Mouse (Mus musculus) neural tube, embryonic 13.5 days (tissue): Measurements from ENCODE around the gene Gm13212. TPM values are rescaled to one million over a fixed set of nuclear protein-coding genes. Genes with fewer than 3 reads are reported as not detected.
"Not testable (repeated sequence)": the region's sequence is repeated elsewhere in the genome, so short reads cannot be mapped to it uniquely, and the experiment has no call there.

Experiments
- ATAC-seq: fragments of 200-750 bp; cut with Nextera tagmentation; 2 replicates; pipeline ENCODE4 v1.8.0; 2017; ENCODE audit warnings: low read depth, mild to moderate bottlenecking, moderate TSS enrichment, moderate library complexity
- H3K27ac ChIP-seq: fragments of 300-500 bp; sonication (generic); replicated peaks from 2 replicates; pipeline ENCODE4 v1.5.1; 2015; ENCODE audit warnings: moderate library complexity, mild to moderate bottlenecking, inconsistent platforms
- H3K27me3 ChIP-seq: fragments of 300-500 bp; sonication (generic); 2 replicates; pipeline ENCODE4 v1.6.1; 2015; ENCODE audit warnings: mild to moderate bottlenecking, inconsistent platforms
- H3K36me3 ChIP-seq: fragments of 300-500 bp; sonication (generic); 2 replicates; pipeline ENCODE4 v1.6.1; 2015; ENCODE audit warnings: mild to moderate bottlenecking, inconsistent platforms
- H3K4me1 ChIP-seq: fragments of 300-500 bp; sonication (generic); replicated peaks from 2 replicates; pipeline ENCODE4 v1.6.1; 2015; ENCODE audit warnings: inconsistent platforms
- H3K4me2 ChIP-seq: fragments of 300-500 bp; sonication (generic); 2 replicates; pipeline ENCODE4 v1.6.1; 2015; ENCODE audit warnings: inconsistent platforms, mild to moderate bottlenecking, moderate library complexity
- H3K4me3 ChIP-seq: fragments of 300-500 bp; sonication (generic); 2 replicates; pipeline ENCODE4 v1.5.1; 2015; ENCODE audit warnings: mild to moderate bottlenecking, inconsistent platforms
- H3K9ac ChIP-seq: fragments of 300-500 bp; sonication (generic); 2 replicates; pipeline ENCODE4 v1.6.1; 2015; ENCODE audit warnings: moderate library complexity, mild to moderate bottlenecking, inconsistent platforms
- H3K9me3 ChIP-seq: fragments of 300-500 bp; sonication (generic); 2 replicates; pipeline ENCODE4 v1.6.1; 2016; ENCODE audit warnings: inconsistent platforms
- WGBS: fragments of 180-500 bp; shearing (Covaris S2); methylation state at CpG from one replicate; pipeline ENCODE4 v1.1.7; 2015; 5-methylcytosine and 5-hydroxymethylcytosine counted together
- polyA plus RNA-seq: library from polyadenylated mRNA; unstranded; fragments of >200 nt; fragmentation: Nextera tagmentation; extraction: Ambion mirVana; gene quantifications from 2 replicates; pipeline ENCODE4 v1.2.1, GENCODE M21; 2015

Gene Gm13212
- 0.21 and 0.75 TPM in 2 replicates for polyA plus RNA-seq

DNA sequence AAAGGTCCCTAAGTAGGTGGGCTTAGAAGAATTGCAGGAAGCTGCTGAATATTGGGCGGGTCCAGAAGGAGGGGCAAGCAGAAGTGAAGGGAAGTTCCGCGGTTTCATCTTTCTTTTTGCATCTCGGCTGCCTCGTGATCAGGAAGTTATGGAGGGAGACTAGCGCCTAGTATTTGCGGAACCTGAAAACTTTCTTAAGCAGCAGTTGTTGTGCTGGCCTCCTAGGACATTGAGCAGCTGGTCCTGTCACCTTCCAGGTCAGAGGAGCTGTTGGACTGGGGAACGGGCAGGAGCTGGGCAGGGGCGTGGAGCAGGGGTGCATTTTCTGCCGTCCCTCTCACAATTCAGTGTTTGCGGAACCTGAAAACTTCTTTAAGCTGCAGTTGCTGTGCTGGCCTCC is at the start of gene Gm13212:
TSS of gene Gm13212 (plus strand) at position 89 of the 400 bp plus-strand sequence.
- H3K27me3 ChIP-seq, H3K27ac ChIP-seq, H3K4me1 ChIP-seq, H3K9ac ChIP-seq, ATAC-seq, H3K36me3 ChIP-seq, H3K9me3 ChIP-seq, H3K4me2 ChIP-seq: not testable (repeated sequence)
- peak within 1 kb of the TSS; percentile 13; the same call in 1 of the 2 replicates for H3K4me3 ChIP-seq
- 18% methylated on average over 11 of the region's 11 CpGs for WGBS

DNA sequence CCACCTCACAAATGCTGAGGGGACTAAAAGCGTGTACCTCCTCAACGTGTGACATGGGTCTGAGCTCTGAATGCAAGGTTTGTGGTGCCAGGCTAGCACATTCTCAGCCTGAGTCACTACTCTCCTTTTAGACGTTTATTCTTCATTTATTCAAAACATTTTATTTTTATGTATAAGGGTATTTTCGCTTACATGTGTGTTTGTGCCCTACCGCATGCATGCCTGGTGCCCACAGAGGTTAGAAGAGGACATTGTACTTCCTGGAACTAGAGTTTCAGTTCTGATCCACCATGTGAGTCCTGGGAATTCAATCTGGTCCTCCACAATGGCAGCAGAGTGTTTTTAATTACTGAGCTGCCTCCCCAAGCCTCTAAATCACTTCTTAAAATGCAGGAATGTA is 41.1 kb upstream of the Gm13212 start:
- not testable (repeated sequence) for ATAC-seq, H3K4me2 ChIP-seq, H3K4me1 ChIP-seq, H3K36me3 ChIP-seq, H3K4me3 ChIP-seq, H3K27me3 ChIP-seq, H3K27ac ChIP-seq, H3K9ac ChIP-seq
- peaks cover 44% of the 10 kb centered on the region for H3K9me3 ChIP-seq
- 79% methylated on average over 5 of the region's 5 CpGs for WGBS

DNA sequence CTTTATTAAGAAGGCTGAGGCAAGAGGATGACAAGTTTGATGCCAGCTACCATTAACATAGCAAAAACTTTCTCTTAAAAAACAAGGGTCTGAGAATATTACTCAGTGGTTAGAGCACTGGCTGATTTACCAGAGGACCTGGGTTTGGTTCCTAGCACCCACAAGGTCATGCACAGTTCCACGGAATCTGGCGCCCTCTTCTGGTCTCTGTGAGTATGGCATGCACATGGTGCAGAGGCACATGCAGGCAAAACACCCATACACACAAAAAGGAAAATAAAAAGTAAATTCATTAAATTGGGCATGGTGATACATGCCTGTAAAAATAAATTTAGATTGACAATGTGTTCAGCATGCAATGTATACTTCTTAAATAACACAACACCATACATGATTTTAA is 39.9 kb upstream of the Gm13212 start:
- WGBS, result 29% methylated on average over 2 of the region's 2 CpGs
- not testable (repeated sequence) for H3K9ac ChIP-seq, H3K27me3 ChIP-seq, H3K4me3 ChIP-seq, ATAC-seq, H3K4me1 ChIP-seq, H3K36me3 ChIP-seq, H3K4me2 ChIP-seq, H3K27ac ChIP-seq
- H3K9me3 ChIP-seq, result peaks cover 54% of the 10 kb centered on the region

DNA sequence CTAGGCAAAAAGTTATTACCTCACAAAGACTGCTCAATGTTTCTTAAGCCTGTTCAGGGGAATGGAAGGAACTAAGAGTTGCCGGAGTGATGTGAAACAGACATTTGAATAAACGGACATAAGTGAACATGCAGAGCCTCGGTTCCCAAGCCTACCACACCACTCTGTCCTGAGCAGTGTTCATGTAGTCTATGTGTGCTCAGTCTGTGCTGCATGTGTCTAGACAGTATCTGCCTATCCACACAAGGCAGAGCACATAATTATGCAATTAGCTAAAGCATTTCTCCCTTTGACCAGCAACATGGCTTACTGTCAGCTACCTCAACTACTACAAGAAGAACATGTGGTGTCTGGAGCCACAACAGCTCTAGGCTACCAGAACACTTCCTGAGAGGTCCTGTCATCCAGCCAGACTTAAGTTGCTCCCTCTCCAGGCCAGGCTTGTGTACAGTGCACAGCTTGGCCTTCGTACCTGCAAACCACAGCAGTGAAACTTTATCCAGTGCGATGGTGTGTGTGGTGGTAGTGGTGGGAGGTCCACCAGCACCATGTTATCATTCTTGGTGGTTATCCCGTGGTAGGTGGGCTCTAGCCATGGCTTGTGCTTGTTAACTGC is 39.1 kb upstream of the Gm13212 start:
- not testable (repeated sequence) for H3K4me2 ChIP-seq, H3K36me3 ChIP-seq, ATAC-seq, H3K9ac ChIP-seq, H3K27me3 ChIP-seq, H3K4me3 ChIP-seq, H3K4me1 ChIP-seq, H3K27ac ChIP-seq
- H3K9me3 ChIP-seq, result peaks cover 47% of the 10 kb centered on the region
- 80% methylated on average over 6 of the region's 6 CpGs for WGBS

DNA sequence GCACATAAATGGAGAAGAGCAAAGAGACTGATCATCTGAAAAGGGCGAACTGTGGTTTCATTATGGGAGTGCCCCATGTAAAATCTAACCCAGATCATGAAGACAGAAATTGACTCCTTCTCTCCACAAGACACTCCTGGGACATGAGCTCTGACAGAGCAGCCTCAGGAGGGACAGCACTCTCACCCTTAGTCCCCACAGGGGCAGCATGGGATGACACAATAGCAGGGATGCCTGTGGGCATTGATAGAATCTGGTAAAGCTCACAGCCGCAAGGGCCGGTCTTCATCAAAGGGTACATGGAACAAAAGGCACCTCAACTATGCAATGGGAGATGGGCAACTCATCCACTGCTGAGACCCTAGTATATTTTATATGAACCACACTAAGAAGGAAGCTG is 38.5 kb upstream of the Gm13212 start:
- not testable (repeated sequence) for H3K36me3 ChIP-seq, H3K4me1 ChIP-seq, H3K4me3 ChIP-seq, H3K27me3 ChIP-seq, ATAC-seq, H3K27ac ChIP-seq, H3K9ac ChIP-seq, H3K4me2 ChIP-seq
- 91% methylated on average over 3 of the region's 3 CpGs for WGBS
- H3K9me3 ChIP-seq, result peaks cover 41% of the 10 kb centered on the region

DNA sequence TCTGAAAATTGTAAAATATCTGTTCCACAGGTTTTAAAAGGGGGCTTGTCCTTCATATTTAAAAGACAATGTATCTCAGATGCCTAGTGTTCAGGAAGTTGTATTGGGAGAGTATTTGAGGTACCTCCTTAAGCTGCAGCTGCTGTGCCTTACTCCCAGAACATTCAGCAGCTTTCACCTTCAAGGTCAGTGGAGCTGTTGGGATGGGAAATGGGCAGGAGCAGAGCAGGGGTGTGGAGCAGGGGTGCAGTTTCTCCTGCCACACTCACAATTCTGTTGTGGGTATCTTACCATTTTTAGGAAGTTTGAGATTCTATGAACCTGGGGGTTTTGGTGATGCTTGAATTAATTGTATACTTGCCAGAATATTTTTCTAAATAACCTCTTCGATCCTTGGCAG is 28.3 kb upstream of the Gm13212 start:
- 70% methylated on average over 1 of the region's 1 CpGs for WGBS
- H3K36me3 ChIP-seq, result no peaks in the 10 kb centered on the region
- no peaks in the 10 kb centered on the region for H3K4me1 ChIP-seq
- no peak overlapping the region for H3K4me3 ChIP-seq
- H3K27me3 ChIP-seq, result no peaks in the 10 kb centered on the region
- no peak overlapping the region for H3K4me2 ChIP-seq
- H3K27ac ChIP-seq, result no peak overlapping the region
- no peak overlapping the region for H3K9ac ChIP-seq
- ATAC-seq, result no peak
- H3K9me3 ChIP-seq, result peaks cover 33% of the 10 kb centered on the region

DNA sequence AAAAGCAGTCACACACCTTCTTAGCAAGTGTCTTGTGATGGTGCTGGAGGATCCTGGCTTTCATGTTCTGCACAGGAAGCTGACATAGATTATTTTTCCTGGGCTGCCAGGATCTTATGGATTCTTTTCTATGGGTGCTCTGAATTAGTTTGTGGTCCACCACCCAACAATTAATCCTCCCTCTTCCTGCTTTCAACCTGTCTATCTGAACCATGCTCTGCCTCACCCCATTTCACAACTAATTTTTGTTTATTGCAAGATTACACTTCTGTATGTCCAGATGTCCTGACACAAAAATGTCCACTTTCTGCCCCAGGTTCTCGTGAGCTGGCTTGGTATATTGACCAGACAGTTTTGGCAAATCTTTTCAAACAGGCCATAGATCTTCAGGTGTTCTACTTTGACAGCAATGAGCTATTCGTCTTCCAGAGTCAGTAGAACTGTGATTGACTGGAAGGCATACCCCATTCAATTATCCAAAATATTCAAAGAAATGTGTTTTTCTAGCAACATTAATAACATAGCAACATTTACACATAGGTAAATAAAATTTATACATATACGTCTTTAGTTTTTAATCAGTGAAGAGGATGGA is 25.4 kb upstream of the Gm13212 start:
- 39% methylated on average over 3 of the region's 3 CpGs for WGBS
- no peak for ATAC-seq
- H3K9me3 ChIP-seq, result peaks cover 39% of the 10 kb centered on the region
- no peak overlapping the region for H3K4me2 ChIP-seq
- H3K9ac ChIP-seq, result no peak overlapping the region
- no peaks in the 10 kb centered on the region for H3K27me3 ChIP-seq
- no peaks in the 10 kb centered on the region for H3K4me1 ChIP-seq
- no peaks in the 10 kb centered on the region for H3K36me3 ChIP-seq
- no peak overlapping the region for H3K27ac ChIP-seq
- no peak overlapping the region for H3K4me3 ChIP-seq

DNA sequence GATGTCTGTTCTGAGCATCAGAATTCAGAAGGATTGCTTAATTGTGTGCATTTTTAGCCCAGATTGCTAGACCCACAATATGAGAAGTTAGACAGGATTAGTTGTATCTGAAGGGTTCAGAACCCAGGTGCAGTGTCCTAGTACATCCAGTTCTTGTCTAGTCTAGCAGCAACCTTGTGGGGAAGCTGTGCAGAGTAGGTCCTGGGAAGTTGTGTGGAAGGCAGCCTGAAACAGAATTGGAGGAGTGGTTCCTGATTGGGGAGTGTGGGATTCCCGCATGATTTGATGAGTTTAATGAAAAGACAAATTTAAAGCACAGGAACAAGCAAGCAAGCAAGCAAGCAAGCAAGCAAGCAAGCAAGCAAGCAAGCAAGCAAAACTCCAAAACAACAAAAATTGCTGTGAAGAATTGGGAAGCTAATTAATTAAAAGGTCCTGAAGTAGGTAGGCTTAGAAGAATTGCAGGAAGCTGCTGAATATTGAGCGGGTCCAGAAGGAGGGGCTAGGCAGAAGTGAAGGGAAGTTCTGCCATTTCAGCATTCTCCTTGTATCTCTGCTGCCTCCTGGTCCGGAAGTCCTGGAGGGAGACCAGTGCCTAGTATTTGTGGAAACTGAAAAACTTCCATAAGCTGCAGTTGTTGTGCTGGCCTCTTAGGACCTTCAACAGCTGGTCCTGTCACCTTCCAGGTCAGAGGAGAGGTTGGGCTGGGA is 20.7 kb upstream of the Gm13212 start:
- no peak overlapping the region for H3K4me2 ChIP-seq
- 69% methylated on average over 3 of the region's 3 CpGs for WGBS
- no peaks in the 10 kb centered on the region for H3K27me3 ChIP-seq
- peaks cover 47% of the 10 kb centered on the region for H3K9me3 ChIP-seq
- H3K27ac ChIP-seq, result no peak overlapping the region
- H3K4me1 ChIP-seq, result no peaks in the 10 kb centered on the region
- ATAC-seq, result no peak
- H3K9ac ChIP-seq, result no peak overlapping the region
- H3K36me3 ChIP-seq, result no peaks in the 10 kb centered on the region
- no peak overlapping the region for H3K4me3 ChIP-seq

DNA sequence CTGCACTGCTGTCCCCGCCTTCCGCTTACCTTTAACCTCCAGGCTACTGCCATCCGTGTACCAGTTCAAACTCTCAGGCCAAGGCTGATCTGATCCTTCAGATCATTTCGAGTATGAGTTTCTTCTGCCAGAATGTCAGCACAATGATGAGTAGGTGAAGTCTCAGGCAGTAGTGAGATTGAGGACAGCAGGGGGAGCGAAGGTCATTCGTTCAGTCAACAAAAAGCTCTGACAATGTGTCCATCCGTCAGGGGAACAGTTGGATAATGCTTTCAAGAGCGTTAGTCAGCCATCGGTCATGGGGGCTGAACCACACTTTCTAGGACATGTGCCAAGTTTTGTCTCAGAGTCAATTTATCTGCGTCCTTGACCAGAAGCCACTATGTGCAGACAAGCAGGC is 14.5 kb upstream of the Gm13212 start:
- H3K4me1 ChIP-seq, H3K27ac ChIP-seq, H3K4me3 ChIP-seq, ATAC-seq, H3K36me3 ChIP-seq, H3K9ac ChIP-seq, H3K4me2 ChIP-seq, H3K27me3 ChIP-seq: not testable (repeated sequence)
- WGBS, result 90% methylated on average over 6 of the region's 10 CpGs
- H3K9me3 ChIP-seq, result peaks cover 25% of the 10 kb centered on the region

DNA sequence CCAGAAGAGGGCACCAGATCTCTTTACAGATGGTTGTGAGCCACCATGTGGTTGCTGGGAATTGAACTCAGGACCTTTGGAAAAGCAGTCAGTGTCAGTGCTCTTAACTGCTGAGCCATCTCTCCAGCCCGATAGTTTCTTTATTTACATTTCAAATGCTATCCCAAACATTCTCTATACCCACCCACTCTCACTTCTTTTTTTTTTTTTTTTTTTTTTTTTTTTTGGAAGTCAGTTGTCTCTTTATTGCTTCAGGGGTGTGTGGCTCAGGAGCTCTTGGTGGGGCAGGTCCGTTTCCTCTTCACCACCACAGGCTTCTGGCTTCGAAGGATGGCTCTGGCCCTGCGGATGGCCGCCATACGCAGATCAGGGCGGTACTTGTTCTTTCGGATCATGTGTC is 8.3 kb upstream of the Gm13212 start:
- 87% methylated on average over 8 of the region's 8 CpGs for WGBS

DNA sequence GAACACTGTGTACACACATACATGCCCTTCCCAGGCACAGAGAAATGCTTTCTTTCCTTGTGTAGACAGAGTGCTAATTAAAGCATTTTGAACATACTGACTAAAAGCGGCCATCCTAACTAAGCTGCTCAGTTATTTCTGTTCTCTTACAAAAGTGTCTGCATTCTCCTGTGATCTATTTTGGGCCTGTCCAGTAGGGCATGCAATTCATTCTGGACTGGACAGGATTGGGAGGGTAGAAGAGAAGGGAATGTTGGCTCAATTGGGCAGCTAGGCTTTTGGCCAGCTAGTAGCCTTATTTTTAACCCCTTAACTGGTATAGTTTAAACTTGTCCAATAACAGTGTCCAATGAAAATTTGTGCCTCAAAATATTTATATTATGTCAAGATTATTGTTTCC is 4.6 kb upstream of the Gm13212 start:
- 97% methylated on average over 1 of the region's 1 CpGs for WGBS
- not testable (repeated sequence) for H3K9ac ChIP-seq, H3K4me2 ChIP-seq, H3K36me3 ChIP-seq, H3K4me1 ChIP-seq, H3K27me3 ChIP-seq, H3K27ac ChIP-seq, H3K4me3 ChIP-seq, ATAC-seq, H3K9me3 ChIP-seq

More for the DNA sequence above, 8.3 kb upstream of the Gm13212 start:
- not testable (repeated sequence) for H3K27me3 ChIP-seq, H3K9ac ChIP-seq, H3K36me3 ChIP-seq, H3K4me1 ChIP-seq, H3K4me2 ChIP-seq, ATAC-seq, H3K4me3 ChIP-seq, H3K27ac ChIP-seq
- peaks cover 18% of the 10 kb centered on the region for H3K9me3 ChIP-seq

DNA sequence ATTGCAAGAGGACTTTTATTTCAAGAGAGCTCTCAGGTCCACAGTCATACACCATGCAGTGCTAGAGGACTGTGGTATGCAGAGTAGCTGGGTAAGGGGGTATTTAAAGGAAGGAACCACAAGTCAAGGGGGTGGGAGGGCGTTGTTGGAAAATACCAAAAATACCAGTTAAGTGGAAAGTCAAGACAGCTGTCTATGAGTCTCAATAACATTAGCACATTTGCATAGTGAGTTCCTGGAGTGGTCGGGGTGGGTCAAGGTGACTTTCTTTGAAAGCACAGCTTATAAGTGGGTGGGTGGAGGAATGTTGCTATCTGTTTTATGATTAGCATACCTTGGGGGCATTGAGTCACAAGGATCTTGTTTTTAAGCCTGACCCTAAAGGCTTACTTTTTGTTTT is 1.1 kb downstream of the Gm13212 start:
- not testable (repeated sequence) for H3K9ac ChIP-seq, H3K36me3 ChIP-seq, H3K27ac ChIP-seq, H3K9me3 ChIP-seq, H3K4me3 ChIP-seq, H3K27me3 ChIP-seq, H3K4me2 ChIP-seq, ATAC-seq, H3K4me1 ChIP-seq
- WGBS, result 84% methylated on average over 2 of the region's 2 CpGs
